Mouse (Mus musculus) regulatory T cell (primary cell): Measurements from ENCODE around the gene Adgrd1.

Experiments used
- in situ Hi-C: fragments of 300-600 bp; cut with MboI, MseI; formaldehyde crosslinking; loops from one replicate; pipeline ENCODE4 v1.15.1; 2025; ENCODE audit warnings: high pct_unique_total_duplicates

Gene Adgrd1

GRCm38 (mm10) chr5:129244392-129244791, 147.8 kb downstream of the Adgrd1 start:
- in situ Hi-C loops: no loop called here

- in situ Hi-C loops: no loop called here
These were observed 152.5 kb downstream of the Adgrd1 start for GRCm38 (mm10) chr5:129249080-129249479.
